Mouse (Mus musculus) liver, embryonic 14.5 days (tissue): ENCODE results near the gene Rassf5.
A peak's percentile ranks its signal among the peaks of the same experiment; 100 is the strongest.

ENCODE experiments used
- CTCF ChIP-seq: IDR thresholded peaks from 2 replicates; pipeline ENCODE4 v1.5.1; 2016; ENCODE audit warnings: antibody characterized with exemption, low read depth, control low read depth
- EP300 ChIP-seq: IDR thresholded peaks from 2 replicates; pipeline ENCODE4 v1.6.1; 2016; ENCODE audit warnings: antibody characterized with exemption, low read depth

DNA sequence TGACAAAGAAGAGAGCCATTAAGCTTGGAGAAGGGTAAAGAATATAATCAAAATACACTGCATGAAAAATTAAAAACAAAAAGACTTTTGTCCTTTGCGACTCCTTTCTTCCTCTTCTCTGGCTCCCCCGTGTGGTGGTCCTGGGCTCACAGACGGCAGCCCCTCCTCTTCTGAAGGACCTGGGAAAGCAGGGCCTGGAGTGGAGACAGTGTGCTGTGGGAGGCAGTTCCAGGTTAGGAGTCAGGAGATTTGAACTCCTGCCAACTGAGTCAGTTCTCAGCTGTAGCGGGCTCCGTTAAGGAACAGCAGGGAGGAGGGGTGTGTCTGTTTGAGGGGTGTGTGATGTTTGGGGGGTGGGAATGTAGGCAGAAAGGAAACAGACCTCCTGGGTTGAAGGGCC lies 37.5 kb downstream of the Rassf5 start:
- TF ChIP-seq CTCF (peak; percentile 69), EP300 (no peak)
